Mouse (Mus musculus) lung, postnatal 4 days (tissue): ENCODE data around the gene Slit1.

Experiments
- DNase-seq, 2 experiments: peaks; one replicate each; pipeline ENCODE4 v3.0.0; 2021

The Slit1 gene

GRCm38 (mm10) chr19:41686194-41686593 lies 57.3 kb downstream of the Slit1 start:
- DNase-seq: no peak

DNA sequence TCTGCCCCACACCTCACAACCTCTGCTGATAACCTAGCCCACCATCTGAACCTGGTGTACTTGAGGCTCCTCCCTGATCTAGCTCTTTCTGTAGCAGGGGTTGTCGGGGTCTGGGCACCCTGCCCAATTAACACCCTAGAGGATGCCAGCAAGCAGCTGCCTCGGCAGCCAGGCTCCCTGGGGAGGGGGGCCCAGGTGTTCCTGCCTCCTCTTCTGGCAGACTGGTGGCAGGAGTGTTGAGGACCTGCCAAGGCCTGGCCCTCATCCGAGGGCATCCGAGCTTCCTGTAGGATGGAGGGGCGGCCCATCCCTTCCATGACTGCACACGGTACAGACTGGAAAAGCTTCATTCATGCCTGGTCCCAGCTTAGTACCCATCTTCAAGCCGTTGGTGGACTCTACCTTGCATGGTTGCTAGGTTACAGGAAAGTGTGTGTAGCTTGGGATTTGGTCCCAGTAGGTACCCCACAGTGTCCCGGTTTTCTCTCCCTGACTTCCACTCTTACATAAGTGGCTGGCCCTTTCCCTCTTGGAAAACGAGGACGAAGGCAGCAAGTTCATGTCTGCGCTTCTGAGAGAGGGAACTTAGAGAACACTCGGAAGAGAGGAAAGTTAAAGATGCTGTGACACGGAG lies 57.9 kb downstream of the Slit1 start:
- no peak for DNase-seq

GRCm38 (mm10) chr19:41684874-41685273 lies 58.6 kb downstream of the Slit1 start:
- DNase-seq: no peak

GRCm38 (mm10) chr19:41683951-41684350 lies 59.5 kb downstream of the Slit1 start:
- DNase-seq: no peak

DNA sequence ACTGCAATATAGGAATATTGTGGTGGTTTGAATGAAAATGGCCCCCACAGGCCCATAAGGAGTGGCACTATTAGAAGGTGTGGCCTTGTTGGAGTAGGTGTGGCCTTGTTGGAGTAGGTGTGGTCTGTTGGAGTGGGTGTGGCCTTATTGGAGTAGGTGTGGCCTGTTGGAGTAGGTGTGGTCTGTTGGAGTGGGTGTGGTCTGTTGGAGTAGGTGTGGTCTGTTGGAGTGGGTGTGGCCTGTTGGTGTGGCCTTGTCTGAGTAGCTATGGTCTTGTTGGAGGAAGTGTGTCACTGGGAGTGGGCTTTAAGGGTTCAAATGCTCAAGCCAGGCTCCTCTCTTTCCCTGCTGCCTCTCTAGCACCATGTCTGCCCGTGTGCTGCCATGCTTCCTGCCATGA lies 63.2 kb downstream of the Slit1 start:
- DNase-seq: no peak

- DNase-seq: no peak
Measured at GRCm38 (mm10) chr19:41679028-41679427, 64.4 kb downstream of the Slit1 start.

DNA sequence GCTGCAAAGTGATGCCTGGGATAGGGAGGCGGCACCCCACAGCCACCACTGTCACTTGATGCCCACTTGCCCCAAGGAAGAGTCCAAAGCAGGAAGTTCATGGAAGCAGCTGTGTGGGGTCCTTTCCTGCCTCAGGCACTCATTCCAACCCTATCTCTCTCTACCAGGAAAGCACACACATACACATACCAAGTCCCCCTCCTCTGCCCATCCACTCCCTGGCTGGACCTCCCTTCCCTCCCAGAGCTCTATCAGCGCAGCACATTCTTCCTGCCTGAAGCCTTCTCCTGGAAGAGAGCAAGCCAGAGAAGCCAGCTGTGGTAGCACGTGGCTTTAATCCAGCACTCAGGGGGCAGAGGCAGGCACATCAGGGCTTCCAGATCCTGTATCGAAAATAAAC lies 65.9 kb downstream of the Slit1 start:
- no peak for DNase-seq

DNA sequence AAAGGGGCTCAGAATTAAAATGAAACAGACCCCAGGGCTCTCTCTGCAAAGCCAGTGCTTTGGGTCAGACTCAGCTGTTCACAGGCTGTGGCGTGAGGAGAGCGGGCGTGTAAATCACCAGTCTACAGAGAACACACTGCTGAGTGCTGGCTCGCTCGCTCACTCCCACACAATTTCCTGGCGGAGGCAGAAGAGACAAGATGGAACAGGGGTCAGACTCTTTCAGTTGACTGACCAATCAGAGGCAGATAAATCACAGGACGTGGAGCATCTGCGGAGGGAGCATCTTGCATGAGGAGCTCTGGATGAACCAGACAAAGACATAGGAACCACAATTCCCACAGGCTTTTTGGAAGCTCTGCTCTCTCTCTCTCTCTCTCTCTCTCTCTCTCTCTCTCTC lies 67.9 kb downstream of the Slit1 start:
- no peak for DNase-seq

GRCm38 (mm10) chr19:41674366-41674765 lies 69.1 kb downstream of the Slit1 start:
- DNase-seq: no peak

DNA sequence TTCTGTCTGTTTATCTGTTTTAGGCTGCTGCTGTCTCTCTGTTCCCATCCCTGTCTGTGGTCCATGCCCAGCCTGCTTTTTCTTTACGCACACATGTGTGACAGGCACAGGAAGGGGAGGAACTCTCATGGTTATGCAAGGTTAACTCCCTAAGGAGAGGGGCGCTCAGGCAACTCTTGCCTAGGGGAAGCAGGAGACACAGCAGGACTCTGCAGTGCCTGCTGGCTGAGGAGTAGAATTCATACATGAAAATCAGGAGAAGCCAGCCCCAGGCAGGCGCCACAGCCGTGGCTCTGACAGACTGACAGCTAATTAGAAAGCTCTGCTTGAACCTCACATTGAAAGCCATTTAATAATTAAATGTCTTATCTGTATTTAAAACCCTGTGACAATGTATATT lies 70.6 kb downstream of the Slit1 start:
- DNase-seq: no peak

GRCm38 (mm10) chr19:41670931-41671330 lies 72.5 kb downstream of the Slit1 start:
- DNase-seq: no peak

DNA sequence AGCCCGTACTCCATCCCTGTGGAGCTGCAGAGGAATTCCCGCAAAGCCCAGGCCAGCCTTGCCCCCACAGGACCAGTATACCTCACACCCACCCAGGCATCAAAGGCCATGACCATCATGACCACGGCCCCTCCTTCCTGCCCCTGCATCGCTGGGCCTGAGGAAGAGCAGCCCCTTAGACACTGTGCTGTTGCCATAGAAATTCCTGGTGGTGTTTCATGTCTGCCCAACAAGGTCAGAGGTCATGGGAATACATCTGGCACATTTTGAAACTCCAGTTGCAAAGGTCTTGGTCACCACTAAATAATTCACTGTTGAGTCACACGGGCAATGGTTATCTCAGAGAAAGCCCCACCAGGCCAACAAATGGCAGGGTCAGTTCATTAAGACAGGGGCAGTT lies 73.0 kb downstream of the Slit1 start:
- no peak for DNase-seq

DNA sequence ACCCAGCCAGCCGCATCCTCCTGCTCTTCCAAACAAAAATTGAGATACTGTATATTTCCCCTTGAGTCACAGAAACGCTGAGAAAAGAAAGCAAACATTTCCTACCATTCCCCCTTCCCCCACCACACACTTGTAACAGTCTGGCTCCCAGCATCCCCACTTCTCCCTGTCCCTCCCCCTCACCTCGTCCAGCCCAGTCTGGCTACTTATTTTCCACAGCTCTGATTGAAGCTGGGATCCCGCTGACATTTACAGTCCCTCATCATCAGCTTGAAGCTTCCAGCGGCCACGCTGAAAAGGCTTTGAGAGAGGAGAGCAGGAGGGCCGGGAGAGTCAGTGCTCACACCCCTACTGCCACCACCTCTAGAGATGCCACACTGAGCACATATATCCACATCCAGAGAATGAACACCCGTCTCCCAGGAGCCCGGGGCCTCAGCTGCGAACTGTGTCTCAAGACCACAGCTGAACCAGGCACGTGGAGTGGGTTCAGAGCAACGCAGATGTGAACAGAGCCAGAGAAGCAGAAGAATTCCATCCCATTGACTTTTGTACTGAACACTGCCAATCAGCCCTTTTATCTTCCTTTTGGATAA lies 73.6 kb downstream of the Slit1 start:
- DNase-seq: no peak

DNA sequence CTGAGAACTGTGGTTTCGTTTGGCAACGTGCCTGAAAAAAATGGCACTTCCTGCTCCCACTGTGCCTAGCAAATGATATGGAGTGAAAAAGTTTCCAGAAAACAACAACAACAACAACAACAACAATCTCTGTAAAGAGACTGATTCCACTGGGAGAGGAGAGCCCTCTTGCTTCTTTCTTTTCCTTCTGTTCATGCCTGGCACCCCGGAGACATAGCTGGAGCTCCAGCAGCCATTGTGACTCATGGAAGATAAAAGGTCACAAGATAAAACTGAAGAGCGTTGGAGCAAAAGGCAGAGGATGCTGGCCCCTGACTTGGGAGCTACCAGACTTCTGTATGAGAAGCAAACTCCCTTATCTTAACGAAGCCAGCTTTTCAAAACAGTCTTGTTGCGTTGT lies 75.9 kb downstream of the Slit1 start:
- DNase-seq: no peak

DNA sequence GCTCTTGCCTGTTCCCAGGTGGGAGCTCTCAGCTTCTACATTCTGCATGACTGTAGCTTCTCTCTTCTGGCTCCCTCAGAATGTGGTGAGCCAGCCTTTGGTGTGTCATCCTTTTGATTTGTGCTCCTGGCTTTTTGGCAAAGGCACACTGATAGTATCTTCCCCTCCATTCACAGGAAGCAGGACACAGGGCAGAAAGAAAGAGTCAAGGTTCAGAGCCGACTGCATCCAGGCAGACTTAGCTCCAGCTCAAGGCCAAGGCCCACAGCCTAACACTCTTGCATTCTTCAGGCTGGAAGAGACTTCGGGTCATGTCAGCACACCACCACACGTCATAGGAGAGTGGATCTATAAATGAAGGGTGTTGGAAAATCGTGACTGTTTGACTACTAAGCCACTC lies 77.5 kb downstream of the Slit1 start:
- DNase-seq: no peak

GRCm38 (mm10) chr19:41663506-41664242 lies 79.8 kb downstream of the Slit1 start:
- no peak for DNase-seq

- DNase-seq: no peak
Measured at GRCm38 (mm10) chr19:41661466-41661865, 82.0 kb downstream of the Slit1 start.

DNA sequence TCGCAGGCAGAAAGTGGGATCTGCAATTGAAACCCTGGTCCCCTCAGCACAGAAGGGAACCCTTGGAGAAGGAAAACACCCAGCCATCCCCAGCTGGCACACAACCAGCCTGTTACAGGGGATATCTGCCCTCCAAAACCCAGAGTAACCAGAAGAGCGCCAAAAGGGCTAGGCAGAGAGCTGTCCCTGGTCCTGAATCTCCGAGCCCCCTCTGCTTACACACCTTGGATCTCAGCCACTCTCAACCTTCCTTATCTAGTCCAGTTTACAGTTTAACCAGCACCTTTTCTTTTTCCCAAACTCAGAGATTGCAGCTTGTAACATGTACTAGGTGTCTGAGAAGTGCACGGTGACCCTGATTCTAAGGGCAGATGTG lies 82.5 kb downstream of the Slit1 start:
- peak in 1 of 2 experiments; percentile 45 for DNase-seq

DNA sequence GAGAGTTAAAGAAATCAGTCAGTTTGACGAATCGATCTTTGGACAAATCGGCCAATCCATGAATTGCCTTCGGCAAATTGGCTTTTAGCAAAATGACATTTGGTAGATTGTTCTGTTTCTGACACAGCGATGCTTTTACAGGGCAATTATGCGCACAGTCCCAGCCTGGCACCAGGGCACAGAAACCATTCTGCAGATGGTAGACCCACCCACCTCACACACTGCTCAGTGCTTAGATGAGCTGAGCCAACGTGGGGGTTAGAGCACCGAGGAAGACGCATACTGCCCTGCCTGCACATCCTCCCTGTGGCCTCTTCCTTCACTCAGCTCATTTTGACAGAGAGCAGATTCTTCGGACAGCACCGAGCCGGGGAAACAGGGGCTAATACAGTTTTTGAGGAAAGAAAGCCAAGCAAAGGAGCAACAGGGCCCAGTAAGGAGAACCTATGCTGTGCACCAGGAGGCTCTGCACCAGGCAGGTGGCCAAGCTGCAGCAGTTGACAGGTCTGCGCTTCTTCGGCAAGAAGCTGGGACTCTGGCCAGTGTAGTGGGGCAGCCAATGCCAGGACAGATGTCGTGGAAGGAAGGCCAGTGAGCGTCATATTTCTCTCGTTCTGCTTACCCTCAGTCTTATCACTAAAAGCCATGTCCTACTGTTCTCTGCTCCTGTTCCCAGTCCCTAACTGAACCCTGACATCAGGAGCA lies 83.0 kb downstream of the Slit1 start:
- DNase-seq: no peak

GRCm38 (mm10) chr19:41657446-41657845 lies 86.0 kb downstream of the Slit1 start:
- no peak for DNase-seq

DNA sequence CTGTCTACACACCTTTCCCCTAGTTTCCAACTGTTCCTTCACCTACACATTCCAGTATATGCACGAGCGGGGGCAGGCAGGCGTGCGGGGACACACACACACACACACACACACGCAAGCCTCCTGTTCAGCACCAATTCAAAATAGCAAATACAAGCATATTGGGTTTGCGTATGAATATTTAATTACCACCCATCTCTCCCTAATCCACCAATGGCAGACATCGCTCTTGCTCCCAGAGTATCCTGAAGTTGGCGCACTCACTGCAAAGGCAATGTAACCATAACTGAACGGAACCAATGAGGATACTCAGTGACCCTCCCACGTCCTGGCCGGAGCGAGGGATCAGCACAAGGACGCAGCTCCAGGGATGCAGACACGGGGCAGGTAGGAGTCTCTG lies 86.8 kb downstream of the Slit1 start:
- no peak for DNase-seq

DNA sequence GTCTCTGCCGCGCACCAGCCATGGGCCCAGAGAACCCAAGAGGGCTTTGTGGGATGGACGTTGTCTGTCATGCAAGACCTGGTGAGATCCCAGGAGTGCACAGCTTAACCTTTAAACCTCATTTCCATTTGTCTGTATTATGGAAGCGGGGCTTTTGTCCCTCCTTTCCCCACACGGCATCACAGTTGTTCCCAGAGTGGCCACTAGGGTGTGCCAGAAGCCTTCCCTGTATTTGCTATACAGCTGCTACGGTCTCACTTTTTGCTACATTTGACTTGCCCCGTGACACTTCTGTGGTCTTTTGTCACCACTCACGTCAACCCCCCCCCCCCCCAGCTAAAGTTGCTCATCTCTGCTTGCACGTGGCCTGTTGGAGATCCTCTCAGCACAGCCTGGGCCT lies 87.5 kb downstream of the Slit1 start:
- peak; percentile 40 to 76 for DNase-seq

GRCm38 (mm10) chr19:41655089-41655783 lies 88.2 kb downstream of the Slit1 start:
- no peak for DNase-seq
